Mouse (Mus musculus) effector memory CD4-positive, alpha-beta T cell, adult 5 months (primary cell): ENCODE measurements around the gene Ddx21. TPM values are rescaled to one million over a fixed set of nuclear protein-coding genes. Genes with fewer than 3 reads are reported as not detected.

Experiments used
- polyA plus RNA-seq: library from polyadenylated mRNA; unstranded; fragments of 100-300 nt; shearing (Covaris generic); gene quantifications from one replicate; pipeline ENCODE4 v1.2.1, GENCODE M21; 2017

The Ddx21 gene
- 54.4 TPM for polyA plus RNA-seq

GRCm38 (mm10) chr10:62602177-62603040 lies at the start of gene Ddx21:
Ddx21 (minus strand) TSS chr10:62602281.

GRCm38 (mm10) chr10:62650881-62651810 lies 49.1 kb upstream of the Ddx21 start, which contains the start of gene Ddx50:
Ddx50 (minus strand) TSS chr10:62651218.

GRCm38 (mm10) chr10:62578338-62579100 lies 23.6 kb downstream of the Ddx21 start, which contains the start of gene Kif1bp:
Kif1bp (minus strand) TSS chr10:62578457.

Other genes with a start within 250 kb of the Ddx21 start
- 81.8 TPM for gene Hk1, start 222.4 kb downstream of the Ddx21 start, polyA plus RNA-seq
- not detected for gene Hkdc1, start 179.8 kb downstream of the Ddx21 start, polyA plus RNA-seq
- 0.35 TPM for gene 4930507D05Rik, start 152.8 kb downstream of the Ddx21 start, polyA plus RNA-seq
- gene Supv3l1, start 152.5 kb downstream of the Ddx21 start, polyA plus RNA-seq, result 22.1 TPM
- 42.3 TPM for gene Vps26a, start 115.5 kb downstream of the Ddx21 start, polyA plus RNA-seq
- gene Srgn, start 74.8 kb downstream of the Ddx21 start, polyA plus RNA-seq, result 2,357 TPM
- 25.2 TPM for gene Kif1bp, start 23.8 kb downstream of the Ddx21 start, polyA plus RNA-seq
- 167 TPM for gene Ddx50, start 48.9 kb upstream of the Ddx21 start, polyA plus RNA-seq
- 0.26 TPM for gene Stox1, start 123.8 kb upstream of the Ddx21 start, polyA plus RNA-seq
- gene Ccar1, start 190.0 kb upstream of the Ddx21 start, polyA plus RNA-seq, result 118 TPM